Mouse (Mus musculus) cerebellum, adult 2 months (tissue): ENCODE results near the gene Fam32a. TPM values are rescaled to one million over a fixed set of nuclear protein-coding genes. Genes with fewer than 3 reads are reported as not detected.

Experiments used
- DNase-seq, 2 experiments: peaks; one replicate each; pipeline ENCODE4 v3.0.0; 2021
- H3K27ac ChIP-seq: fragments of 200-500 bp; 2 replicates; pipeline ENCODE4 v1.5.1; 2012; ENCODE audit warnings: low read length, control low read depth, inconsistent platforms; ENCODE audit not compliant: insufficient read depth
- H3K27me3 ChIP-seq: fragments of 200-500 bp; 2 replicates; pipeline ENCODE4 v1.6.1; 2012; ENCODE audit warnings: inconsistent platforms, mild to moderate bottlenecking, low read length, moderate library complexity; ENCODE audit not compliant: control insufficient read depth, insufficient read depth
- H3K4me1 ChIP-seq: fragments of 200-500 bp; 2 replicates; pipeline ENCODE4 v1.6.1; 2011; ENCODE audit warnings: low read length; ENCODE audit not compliant: control insufficient read depth, insufficient read depth
- H3K4me3 ChIP-seq: fragments of 200-500 bp; replicated peaks from 2 replicates; pipeline ENCODE3; 2011; ENCODE audit warnings: mild to moderate bottlenecking, low read depth, low read length, control low read depth; ENCODE audit not compliant: insufficient read depth
- CTCF ChIP-seq: fragments of 200-500 bp; IDR thresholded peaks from 2 replicates; pipeline ENCODE4 v1.5.1; 2011; ENCODE audit warnings: low read depth, mild to moderate bottlenecking, control low read depth, low read length, moderate library complexity, borderline replicate concordance; ENCODE audit not compliant: insufficient read depth
- POLR2A ChIP-seq: fragments of 200-500 bp; IDR thresholded peaks from 2 replicates; pipeline ENCODE4 v1.6.1; 2011; ENCODE audit warnings: low read length, control low read depth, borderline replicate concordance; ENCODE audit not compliant: insufficient read depth
- WGBS: fragments of 180-500 bp; shearing (Covaris S2); methylation state at CpG from one replicate; pipeline ENCODE4 v1.1.7; 2018; 5-methylcytosine and 5-hydroxymethylcytosine counted together
- polyA plus RNA-seq: library from polyadenylated mRNA; depleted of rRNA; stranded (reverse); fragments of >200 nt; gene quantifications from 2 replicates; pipeline ENCODE4 v1.2.3, GENCODE M21; 2012; rRNA removed

The Fam32a gene
- polyA plus RNA-seq, 1 experiment: 78.5 TPM

GRCm38 (mm10) chr8:72271691-72272090, 52.2 kb downstream of the Fam32a start:
- H3K27ac ChIP-seq: no peak overlapping the region
- H3K4me1 ChIP-seq: no peaks in the 10 kb centered on the region
- no peak for TF ChIP-seq POLR2A
- no peaks in the 10 kb centered on the region for H3K27me3 ChIP-seq
- 74% methylated on average over 3 of the region's 3 CpGs for WGBS
- no peak for DNase-seq
- no peak overlapping the region for H3K4me3 ChIP-seq

DNA sequence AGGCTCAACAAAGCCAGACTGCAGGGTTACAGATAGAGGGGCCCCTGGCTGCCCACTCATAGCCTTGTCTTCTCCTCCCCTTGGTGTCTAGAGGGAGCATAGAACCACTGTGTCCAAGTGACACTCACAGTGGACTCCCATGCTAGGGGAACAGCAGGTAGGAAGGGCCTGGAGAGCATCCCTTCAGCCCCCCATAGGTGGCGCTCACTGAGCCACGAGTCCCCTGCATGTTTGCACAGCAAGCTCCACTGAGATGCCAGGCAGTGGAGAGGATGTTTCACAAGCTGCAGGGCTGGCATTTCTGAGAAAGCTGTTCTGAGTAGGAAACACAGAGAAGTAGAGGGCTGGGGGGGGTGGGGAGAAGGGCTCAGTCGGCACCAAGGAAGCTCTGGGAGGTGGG, 52.8 kb downstream of the Fam32a start:
- Histone ChIP-seq H3K4me1 (no peaks in the 10 kb centered on the region), H3K27me3 (no peaks in the 10 kb centered on the region), H3K27ac (no peak overlapping the region), H3K4me3 (no peak overlapping the region)
- DNase-seq: peak in 1 of 2 experiments; percentile 27
- 20% methylated on average over 3 of the region's 3 CpGs for WGBS
- no peak for TF ChIP-seq POLR2A
- TF ChIP-seq CTCF: peak; percentile 48; the same call in 1 of the 2 replicates

- TF ChIP-seq POLR2A: no peak
- no peak for TF ChIP-seq CTCF
- Histone ChIP-seq H3K4me1 (no peaks in the 10 kb centered on the region), H3K27ac (no peak overlapping the region), H3K27me3 (no peaks in the 10 kb centered on the region), H3K4me3 (no peak overlapping the region)
- DNase-seq: no peak
- 86% methylated on average over 1 of the region's 1 CpGs for WGBS
Measured at GRCm38 (mm10) chr8:72273111-72273770, 53.7 kb downstream of the Fam32a start.

- Histone ChIP-seq H3K4me3 (no peak overlapping the region), H3K27me3 (no peaks in the 10 kb centered on the region), H3K27ac (no peak overlapping the region), H3K4me1 (no peaks in the 10 kb centered on the region)
- no peak for DNase-seq
- TF ChIP-seq POLR2A (no peak), CTCF (no peak)
- WGBS: 76% methylated on average over 5 of the region's 5 CpGs
Measured at GRCm38 (mm10) chr8:72273807-72274206, 54.3 kb downstream of the Fam32a start.

Other genes starting within 250 kb of the Fam32a start
- 0.18 and 0.24 TPM in 2 replicates for gene Cyp4f18, start 210.1 kb upstream of the Fam32a start, polyA plus RNA-seq
- gene Olfr372, start 178.5 kb upstream of the Fam32a start, polyA plus RNA-seq: 0.10 TPM in 1 of 2 replicates, not detected in the other
- not detected in 2 replicates for gene Olfr373, start 136.6 kb upstream of the Fam32a start, polyA plus RNA-seq
- not detected in 2 replicates for gene Olfr374, start 112.7 kb upstream of the Fam32a start, polyA plus RNA-seq
- 40.2 and 43.5 TPM in 2 replicates for gene Tpm4, start 84.8 kb upstream of the Fam32a start, polyA plus RNA-seq
- 67.6 and 68.7 TPM in 2 replicates for gene Rab8a, start 58.5 kb upstream of the Fam32a start, polyA plus RNA-seq
- gene Hsh2d, start 30.1 kb upstream of the Fam32a start, polyA plus RNA-seq: 0.11 TPM in 1 of 2 replicates, not detected in the other
- gene Cib3, start 6.9 kb upstream of the Fam32a start, polyA plus RNA-seq: not detected in 2 replicates
- not detected in 2 replicates for gene Gm11034, start 6.1 kb upstream of the Fam32a start, polyA plus RNA-seq
- 109 and 112 TPM in 2 replicates for gene Ap1m1, start 20.3 kb downstream of the Fam32a start, polyA plus RNA-seq
- 3.9 TPM in 2 replicates for gene Gm10282, start 85.5 kb downstream of the Fam32a start, polyA plus RNA-seq
- 6.3 and 7.1 TPM in 2 replicates for gene Klf2, start 99.3 kb downstream of the Fam32a start, polyA plus RNA-seq
- gene Eps15l1, start 201.7 kb downstream of the Fam32a start, polyA plus RNA-seq: 74.4 and 77.9 TPM in 2 replicates
- 3.0 and 4.4 TPM in 2 replicates for gene Calr3, start 224.1 kb downstream of the Fam32a start, polyA plus RNA-seq
- 8.5 and 10.4 TPM in 2 replicates for gene 1700030K09Rik, start 224.2 kb downstream of the Fam32a start, polyA plus RNA-seq